Mouse (Mus musculus): ENCODE results near the gene Hgfac. TPM values are rescaled to one million over a fixed set of nuclear protein-coding genes. Genes with fewer than 3 reads are reported as not detected.

Gene Hgfac
- polyA plus RNA-seq, 1 experiment: 0.13 TPM

- WGBS: 73% methylated on average over 10 of the region's 10 CpGs
Measured at GRCm38 (mm10) chr5:35042431-35043109, 1.3 kb downstream of the Hgfac start.

GRCm38 (mm10) chr5:35043110-35043451, 1.8 kb downstream of the Hgfac start:
- DNase-seq: peak; percentile 63 to 75
- 3% methylated on average over 1 of the region's 1 CpGs for WGBS
- Histone ChIP-seq H3K27me3 (ENCODE audit: control insufficient read depth, insufficient read depth, low read length) (no peaks in the 10 kb centered on the region), H3K4me3 (replicated peaks; ENCODE audit: insufficient read depth, low read depth, low read length) (no peak overlapping the region), H3K4me1 (ENCODE audit: control insufficient read depth, insufficient read depth, low read length) (no peaks in the 10 kb centered on the region), H3K27ac (ENCODE audit: insufficient read depth, low read length) (no peak overlapping the region)
- TF ChIP-seq CTCF (IDR thresholded peaks at IDR 0.05; ENCODE audit: borderline replicate concordance, insufficient read depth, low read depth, low read length): peak; percentile 92
- TF ChIP-seq POLR2A (IDR thresholded peaks at IDR 0.05; ENCODE audit: borderline replicate concordance, insufficient read depth, low read length): no peak

More at GRCm38 (mm10) chr5:35042431-35043109, 1.3 kb downstream of the Hgfac start:
- H3K27me3 ChIP-seq (ENCODE audit: control insufficient read depth, insufficient read depth, low read length): no peaks in the 10 kb centered on the region
- TF ChIP-seq POLR2A (IDR thresholded peaks at IDR 0.05; ENCODE audit: borderline replicate concordance, insufficient read depth, low read length) (no peak), CTCF (IDR thresholded peaks at IDR 0.05; ENCODE audit: borderline replicate concordance, insufficient read depth, low read depth, low read length) (no peak)
- no peak for DNase-seq
- H3K27ac ChIP-seq (ENCODE audit: insufficient read depth, low read length): no peak overlapping the region
- no peaks in the 10 kb centered on the region for H3K4me1 ChIP-seq (ENCODE audit: control insufficient read depth, insufficient read depth, low read length)
- H3K4me3 ChIP-seq (replicated peaks; ENCODE audit: insufficient read depth, low read depth, low read length): no peak overlapping the region

GRCm38 (mm10) chr5:35050541-35050940, 9.2 kb downstream of the Hgfac start:
- Histone ChIP-seq H3K27me3 (ENCODE audit: control insufficient read depth, insufficient read depth, low read length) (no peaks in the 10 kb centered on the region), H3K27ac (ENCODE audit: insufficient read depth, low read length) (no peak overlapping the region), H3K4me3 (replicated peaks; ENCODE audit: insufficient read depth, low read depth, low read length) (no peak overlapping the region), H3K4me1 (ENCODE audit: control insufficient read depth, insufficient read depth, low read length) (no peaks in the 10 kb centered on the region)
- DNase-seq: no peak
- TF ChIP-seq POLR2A (IDR thresholded peaks at IDR 0.05; ENCODE audit: borderline replicate concordance, insufficient read depth, low read length) (no peak), CTCF (IDR thresholded peaks at IDR 0.05; ENCODE audit: borderline replicate concordance, insufficient read depth, low read depth, low read length) (no peak)
- WGBS: 75% methylated on average over 5 of the region's 5 CpGs

- WGBS: 98% methylated on average over 3 of the region's 3 CpGs
Measured at GRCm38 (mm10) chr5:35054628-35055027, 13.3 kb downstream of the Hgfac start.

GRCm38 (mm10) chr5:35055076-35055475, 13.8 kb downstream of the Hgfac start:
- 25% methylated on average over 12 of the region's 12 CpGs for WGBS
- Histone ChIP-seq H3K27ac (ENCODE audit: insufficient read depth, low read length) (no peak overlapping the region), H3K4me1 (ENCODE audit: control insufficient read depth, insufficient read depth, low read length) (peaks cover 6% of the 10 kb centered on the region), H3K27me3 (ENCODE audit: control insufficient read depth, insufficient read depth, low read length) (no peaks in the 10 kb centered on the region), H3K4me3 (replicated peaks; ENCODE audit: insufficient read depth, low read depth, low read length) (no peak overlapping the region)
- DNase-seq: peak; percentile 35 to 45
- TF ChIP-seq POLR2A (IDR thresholded peaks at IDR 0.05; ENCODE audit: borderline replicate concordance, insufficient read depth, low read length): no peak
- no peak for TF ChIP-seq CTCF (IDR thresholded peaks at IDR 0.05; ENCODE audit: borderline replicate concordance, insufficient read depth, low read depth, low read length)

More at GRCm38 (mm10) chr5:35054628-35055027, 13.3 kb downstream of the Hgfac start:
- Histone ChIP-seq H3K4me1 (ENCODE audit: control insufficient read depth, insufficient read depth, low read length) (peaks cover 6% of the 10 kb centered on the region), H3K27ac (ENCODE audit: insufficient read depth, low read length) (no peak overlapping the region), H3K27me3 (ENCODE audit: control insufficient read depth, insufficient read depth, low read length) (no peaks in the 10 kb centered on the region), H3K4me3 (replicated peaks; ENCODE audit: insufficient read depth, low read depth, low read length) (no peak overlapping the region)
- TF ChIP-seq CTCF (IDR thresholded peaks at IDR 0.05; ENCODE audit: borderline replicate concordance, insufficient read depth, low read depth, low read length) (no peak), POLR2A (IDR thresholded peaks at IDR 0.05; ENCODE audit: borderline replicate concordance, insufficient read depth, low read length) (no peak)
- DNase-seq: no peak

- H3K4me3 ChIP-seq (replicated peaks; ENCODE audit: insufficient read depth, low read depth, low read length): peak within 1 kb of the TSS; percentile 77
Measured at GRCm38 (mm10) chr5:35056604-35057432, 15.5 kb downstream of the Hgfac start, which contains the start of gene Dok7. Dok7 (plus strand) TSS chr5:35056766.

GRCm38 (mm10) chr5:35057582-35057981, 16.3 kb downstream of the Hgfac start:
- Histone ChIP-seq H3K4me1 (ENCODE audit: control insufficient read depth, insufficient read depth, low read length) (peaks cover 6% of the 10 kb centered on the region), H3K27me3 (ENCODE audit: control insufficient read depth, insufficient read depth, low read length) (no peaks in the 10 kb centered on the region), H3K4me3 (replicated peaks; ENCODE audit: insufficient read depth, low read depth, low read length) (peak overlapping the region; percentile 70), H3K27ac (ENCODE audit: insufficient read depth, low read length) (no peak overlapping the region)
- peak in 1 of 2 experiments; percentile 35 for DNase-seq
- TF ChIP-seq POLR2A (IDR thresholded peaks at IDR 0.05; ENCODE audit: borderline replicate concordance, insufficient read depth, low read length) (no peak), CTCF (IDR thresholded peaks at IDR 0.05; ENCODE audit: borderline replicate concordance, insufficient read depth, low read depth, low read length) (no peak)
- WGBS: 11% methylated on average over 4 of the region's 4 CpGs

More at GRCm38 (mm10) chr5:35056604-35057432, 15.5 kb downstream of the Hgfac start, which contains the start of gene Dok7:
- under 1% methylated on average over 74 of the region's 74 CpGs for WGBS
- TF ChIP-seq CTCF (IDR thresholded peaks at IDR 0.05; ENCODE audit: borderline replicate concordance, insufficient read depth, low read depth, low read length) (0 out of 2 replicates have a peak, but pooled peaks have one; percentile 4), POLR2A (IDR thresholded peaks at IDR 0.05; ENCODE audit: borderline replicate concordance, insufficient read depth, low read length) (peak; percentile 22; the same call in 1 of the 2 replicates)
- Histone ChIP-seq H3K27ac (ENCODE audit: insufficient read depth, low read length) (peak within 1 kb of the TSS; percentile 37; the same call in 1 of the 2 replicates), H3K27me3 (ENCODE audit: control insufficient read depth, insufficient read depth, low read length) (no peaks in the 10 kb centered on the region), H3K4me1 (ENCODE audit: control insufficient read depth, insufficient read depth, low read length) (peaks cover 6% of the 10 kb centered on the region)
- peak; percentile 59 to 74 for DNase-seq
